Mouse (Mus musculus) CH12.LX (cell line): ENCODE results near the gene Tusc2.

Experiments used
- CTCF ChIP-seq, 2 experiments: IDR thresholded peaks in 1 of 2; conservative IDR thresholded peaks in 1 of 2; 2 replicates each; pipeline ENCODE4 v1.5.1; 2011 to 2012; ENCODE audit warnings: low read depth in 2 of 2, low read length in 2 of 2, improper control_type of control experiment in 1 of 2, inconsistent platforms in 1 of 2, mild to moderate bottlenecking in 1 of 2, moderate library complexity in 1 of 2
- EP300 ChIP-seq: IDR thresholded peaks from 2 replicates; pipeline ENCODE4 v1.6.1; 2011; ENCODE audit warnings: low read length, improper control_type of control experiment
- MYC ChIP-seq: IDR thresholded peaks from 2 replicates; pipeline ENCODE4 v1.6.1; 2011; ENCODE audit warnings: low read depth, mild to moderate bottlenecking, improper control_type of control experiment, low read length
- NRF1 ChIP-seq: IDR thresholded peaks from 2 replicates; pipeline ENCODE4 v1.6.1; 2014; ENCODE audit warnings: low read depth, mild to moderate bottlenecking, inconsistent platforms, low read length, improper control_type of control experiment, moderate library complexity
- POLR2A ChIP-seq: IDR thresholded peaks from 2 replicates; pipeline ENCODE4 v1.6.1; 2011; ENCODE audit warnings: low read depth, mild to moderate bottlenecking, improper control_type of control experiment, low read length
- ZKSCAN1 ChIP-seq: IDR thresholded peaks from 2 replicates; pipeline ENCODE4 v1.6.1; 2012; ENCODE audit warnings: low read depth, inconsistent platforms, low read length, improper control_type of control experiment, borderline replicate concordance
- ZMIZ1 ChIP-seq: IDR thresholded peaks from 2 replicates; pipeline ENCODE4 v1.6.1; 2012; ENCODE audit warnings: low read depth, mild to moderate bottlenecking, inconsistent platforms, low read length, improper control_type of control experiment
- ZNF384 ChIP-seq: IDR thresholded peaks from 2 replicates; pipeline ENCODE4 v1.6.1; 2012; ENCODE audit warnings: low read depth, low read length, improper control_type of control experiment, inconsistent platforms

GRCm38 (mm10) chr9:107522400-107522711 lies 40.7 kb upstream of the Tusc2 start:
- TF ChIP-seq MYC (no peak), CTCF (conservative IDR thresholded peaks at IDR 0.05 in 1 of 2, IDR thresholded peaks at IDR 0.05 in 1 of 2; ENCODE audit: low read depth in 2 of 2, low read length in 2 of 2) (no peak), POLR2A (no peak), ZNF384 (no peak), NRF1 (no peak), EP300 (no peak), ZMIZ1 (no peak), ZKSCAN1 (no peak)
